Mouse (Mus musculus): ENCODE measurements around the gene Megf6. TPM values are rescaled to one million over a fixed set of nuclear protein-coding genes. Genes with fewer than 3 reads are reported as not detected.
A peak's percentile ranks its signal among the peaks of the same experiment; 100 is the strongest.

Megf6 gene
- polyA plus RNA-seq, 1 experiment from 2014 or later, result 14.2 TPM

- H3K9ac ChIP-seq, result peak within 1 kb of the TSS; percentile 70
- H3K9me3 ChIP-seq (replicated peaks), result no peaks in the 10 kb centered on the region
- peak within 1 kb of the TSS; percentile 82 for H3K4me2 ChIP-seq
- no peaks in the 10 kb centered on the region for H3K27me3 ChIP-seq
- peak within 1 kb of the TSS; percentile 89 for H3K4me3 ChIP-seq (replicated peaks)
- peak; percentile 96 for ATAC-seq (replicated peaks; ENCODE audit: low FRiP score)
- WGBS, result under 1% methylated on average over 73 of the region's 75 CpGs
- peaks cover 31% of the 10 kb centered on the region for H3K36me3 ChIP-seq
- peak within 1 kb of the TSS; percentile 79 for H3K27ac ChIP-seq
- peaks cover 23% of the 10 kb centered on the region for H3K4me1 ChIP-seq
These were observed 9.8 kb upstream of the Megf6 start, which contains the start of gene Tprgl for GRCm38 (mm10) chr4:154160538-154161390. TSS of gene Tprgl (minus strand) at chr4:154160666.

GRCm38 (mm10) chr4:154163296-154163695 lies 7.2 kb upstream of the Megf6 start:
- no peak overlapping the region for H3K4me3 ChIP-seq (replicated peaks)
- 13% methylated on average over 7 of the region's 7 CpGs for WGBS
- ATAC-seq (replicated peaks; ENCODE audit: low FRiP score), result no peak
- H3K27me3 ChIP-seq, result peaks cover 9% of the 10 kb centered on the region
- H3K9ac ChIP-seq, result no peak overlapping the region
- H3K4me2 ChIP-seq, result no peak overlapping the region
- peaks cover 6% of the 10 kb centered on the region for H3K36me3 ChIP-seq
- H3K27ac ChIP-seq, result no peak overlapping the region
- no peaks in the 10 kb centered on the region for H3K9me3 ChIP-seq (replicated peaks)
- peaks cover 23% of the 10 kb centered on the region for H3K4me1 ChIP-seq

GRCm38 (mm10) chr4:154167053-154167452 lies 3.5 kb upstream of the Megf6 start:
- Histone ChIP-seq H3K4me2 (no peak overlapping the region), H3K27ac (no peak overlapping the region), H3K9ac (no peak overlapping the region), H3K4me1 (peaks cover 28% of the 10 kb centered on the region), H3K36me3 (no peaks in the 10 kb centered on the region), H3K9me3 (replicated peaks) (no peaks in the 10 kb centered on the region), H3K4me3 (replicated peaks) (no peak overlapping the region), H3K27me3 (peaks cover 47% of the 10 kb centered on the region)
- 29% methylated on average over 5 of the region's 5 CpGs for WGBS
- no peak for ATAC-seq (replicated peaks; ENCODE audit: low FRiP score)

- Histone ChIP-seq H3K9me3 (replicated peaks) (no peaks in the 10 kb centered on the region), H3K4me3 (replicated peaks) (peak overlapping the region; percentile 56), H3K4me1 (peaks cover 25% of the 10 kb centered on the region), H3K9ac (peak overlapping the region; percentile 27; the same call in 1 of the 2 replicates), H3K27ac (no peak overlapping the region), H3K36me3 (no peaks in the 10 kb centered on the region), H3K27me3 (peaks cover 70% of the 10 kb centered on the region), H3K4me2 (peak overlapping the region; percentile 85)
- 2% methylated on average over 15 of the region's 15 CpGs for WGBS
- peak; percentile 21 for ATAC-seq (replicated peaks; ENCODE audit: low FRiP score)
These were observed 509 bp upstream of the Megf6 start for GRCm38 (mm10) chr4:154170021-154170420.

GRCm38 (mm10) chr4:154171151-154171930 lies 811 bp downstream of the Megf6 start:
- H3K36me3 ChIP-seq, result no peaks in the 10 kb centered on the region
- peak; percentile 26; the same call in 1 of the 2 replicates for ATAC-seq (replicated peaks; ENCODE audit: low FRiP score)
- peak overlapping the region; percentile 85 for H3K4me2 ChIP-seq
- no peaks in the 10 kb centered on the region for H3K9me3 ChIP-seq (replicated peaks)
- 1% methylated on average over 37 of the region's 37 CpGs for WGBS
- peaks cover 25% of the 10 kb centered on the region for H3K4me1 ChIP-seq
- H3K4me3 ChIP-seq (replicated peaks), result peak overlapping the region; percentile 56
- H3K27ac ChIP-seq, result no peak overlapping the region
- H3K9ac ChIP-seq, result peak overlapping the region; percentile 45
- peaks cover 70% of the 10 kb centered on the region for H3K27me3 ChIP-seq

GRCm38 (mm10) chr4:154171931-154172604 lies 1.5 kb downstream of the Megf6 start:
- 37% methylated on average over 13 of the region's 13 CpGs for WGBS
- no peak for ATAC-seq (replicated peaks; ENCODE audit: low FRiP score)
- H3K4me2 ChIP-seq, result peak overlapping the region; percentile 85
- peaks cover 25% of the 10 kb centered on the region for H3K4me1 ChIP-seq
- no peaks in the 10 kb centered on the region for H3K9me3 ChIP-seq (replicated peaks)
- peak overlapping the region; percentile 56 for H3K4me3 ChIP-seq (replicated peaks)
- H3K27me3 ChIP-seq, result peaks cover 70% of the 10 kb centered on the region
- H3K9ac ChIP-seq, result no peak overlapping the region
- H3K36me3 ChIP-seq, result no peaks in the 10 kb centered on the region
- no peak overlapping the region for H3K27ac ChIP-seq

- Histone ChIP-seq H3K9me3 (replicated peaks) (no peaks in the 10 kb centered on the region), H3K4me1 (peaks cover 7% of the 10 kb centered on the region), H3K27ac (no peak overlapping the region), H3K4me3 (replicated peaks) (no peak overlapping the region), H3K27me3 (peaks cover 21% of the 10 kb centered on the region), H3K9ac (no peak overlapping the region), H3K36me3 (no peaks in the 10 kb centered on the region), H3K4me2 (no peak overlapping the region)
- WGBS, result 54% methylated on average over 8 of the region's 8 CpGs
- no peak for ATAC-seq (replicated peaks; ENCODE audit: low FRiP score)
These were observed 6.7 kb downstream of the Megf6 start for GRCm38 (mm10) chr4:154177257-154177656.

GRCm38 (mm10) chr4:154181001-154181400 lies 10.5 kb downstream of the Megf6 start:
- no peak for ATAC-seq (replicated peaks; ENCODE audit: low FRiP score)

GRCm38 (mm10) chr4:154183566-154183965 lies 13.0 kb downstream of the Megf6 start:
- Histone ChIP-seq H3K9ac (no peak overlapping the region), H3K4me2 (no peak overlapping the region), H3K27ac (no peak overlapping the region), H3K27me3 (no peaks in the 10 kb centered on the region), H3K4me1 (peaks cover 5% of the 10 kb centered on the region), H3K9me3 (replicated peaks) (no peaks in the 10 kb centered on the region), H3K36me3 (no peaks in the 10 kb centered on the region), H3K4me3 (replicated peaks) (no peak overlapping the region)
- ATAC-seq (replicated peaks; ENCODE audit: low FRiP score), result no peak
- WGBS, result 61% methylated on average over 5 of the region's 5 CpGs

More at GRCm38 (mm10) chr4:154181001-154181400, 10.5 kb downstream of the Megf6 start:
- H3K36me3 ChIP-seq, result no peaks in the 10 kb centered on the region
- no peak overlapping the region for H3K27ac ChIP-seq
- no peak overlapping the region for H3K9ac ChIP-seq
- no peaks in the 10 kb centered on the region for H3K9me3 ChIP-seq (replicated peaks)
- WGBS, result 52% methylated on average over 7 of the region's 7 CpGs
- H3K4me3 ChIP-seq (replicated peaks), result no peak overlapping the region
- H3K4me2 ChIP-seq, result no peak overlapping the region
- H3K4me1 ChIP-seq, result peaks cover 7% of the 10 kb centered on the region
- no peaks in the 10 kb centered on the region for H3K27me3 ChIP-seq

- no peaks in the 10 kb centered on the region for H3K36me3 ChIP-seq
- H3K9me3 ChIP-seq (replicated peaks), result no peaks in the 10 kb centered on the region
- 76% methylated on average over 5 of the region's 5 CpGs for WGBS
- ATAC-seq (replicated peaks; ENCODE audit: low FRiP score), result no peak
- H3K27ac ChIP-seq, result no peak overlapping the region
- H3K4me3 ChIP-seq (replicated peaks), result no peak overlapping the region
- peaks cover 13% of the 10 kb centered on the region for H3K4me1 ChIP-seq
- H3K9ac ChIP-seq, result no peak overlapping the region
- H3K4me2 ChIP-seq, result no peak overlapping the region
- H3K27me3 ChIP-seq, result no peaks in the 10 kb centered on the region
These were observed 14.5 kb downstream of the Megf6 start for GRCm38 (mm10) chr4:154185001-154185400.

- Histone ChIP-seq H3K36me3 (no peaks in the 10 kb centered on the region), H3K27ac (no peak overlapping the region), H3K4me3 (replicated peaks) (no peak overlapping the region), H3K9me3 (replicated peaks) (no peaks in the 10 kb centered on the region), H3K27me3 (no peaks in the 10 kb centered on the region), H3K4me1 (peaks cover 11% of the 10 kb centered on the region; the same call in 1 of the 2 replicates), H3K9ac (no peak overlapping the region), H3K4me2 (no peak overlapping the region)
- ATAC-seq (replicated peaks; ENCODE audit: low FRiP score), result no peak
- WGBS, result 51% methylated on average over 11 of the region's 11 CpGs
These were observed 15.5 kb downstream of the Megf6 start for GRCm38 (mm10) chr4:154186002-154186537.

Measured in kidney, embryonic 15.5 days (tissue).